Mouse (Mus musculus): ENCODE measurements around the gene Nav2. TPM values are rescaled to one million over a fixed set of nuclear protein-coding genes. Genes with fewer than 3 reads are reported as not detected.
A peak's percentile ranks its signal among the peaks of the same experiment; 100 is the strongest.

Nav2 gene
- polyA plus RNA-seq, 1 experiment from 2014 or later = 6.0 TPM

GRCm38 (mm10) chr7:49183696-49184095 lies 275.2 kb downstream of the Nav2 start:
- Histone ChIP-seq H3K4me1 (replicated peaks; ENCODE audit: control insufficient read depth, insufficient read depth) (no peaks in the 10 kb centered on the region), H3K27ac (replicated peaks) (no peak overlapping the region), H3K4me3 (ENCODE audit: low read depth, low read length) (no peak overlapping the region), H3K9me3 (ENCODE audit: control insufficient read depth, low read length) (no peaks in the 10 kb centered on the region), H3K36me3 (ENCODE audit: control insufficient read depth, insufficient read depth, low read length) (no peaks in the 10 kb centered on the region), H3K27me3 (ENCODE audit: control insufficient read depth, insufficient read depth, low read length) (no peaks in the 10 kb centered on the region), H3K9ac (ENCODE audit: low read length) (no peak overlapping the region), H3K4me2 (replicated peaks; ENCODE audit: low read depth) (no peak overlapping the region)
- no peak for DNase-seq (ENCODE audit: low spot score)
- WGBS = 62% methylated on average over 5 of the region's 5 CpGs
- no peak for ATAC-seq (ENCODE audit: low FRiP score, low TSS enrichment)
- TF ChIP-seq CTCF (IDR thresholded peaks at IDR 0.05; ENCODE audit: low read depth) = no peak
- TF ChIP-seq EP300 (optimal IDR thresholded peaks at IDR 0.05) = no peak

DNA sequence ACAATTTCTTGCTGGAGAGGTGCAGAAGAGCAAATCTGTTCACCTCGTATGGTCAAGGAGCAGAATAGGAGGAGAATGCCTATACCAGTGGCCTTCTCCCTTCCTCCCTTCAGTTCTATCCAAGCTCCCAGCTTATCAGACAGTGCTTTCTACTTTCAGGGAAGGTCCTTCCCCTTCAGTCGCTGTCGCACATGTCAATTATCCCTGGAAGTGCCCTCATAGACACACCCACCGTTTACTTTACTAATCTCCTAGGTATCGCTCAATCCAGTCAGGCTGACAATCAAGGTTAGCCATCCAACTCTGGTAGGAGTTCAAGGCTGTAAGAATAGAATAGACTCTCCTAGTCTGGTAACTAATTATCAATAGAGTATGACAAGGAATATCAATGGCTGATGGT lies 277.5 kb downstream of the Nav2 start:
- no peaks in the 10 kb centered on the region for H3K9me3 ChIP-seq (ENCODE audit: control insufficient read depth, low read length)
- TF ChIP-seq CTCF (IDR thresholded peaks at IDR 0.05; ENCODE audit: low read depth) = no peak
- no peak for TF ChIP-seq EP300 (optimal IDR thresholded peaks at IDR 0.05)
- H3K36me3 ChIP-seq (ENCODE audit: control insufficient read depth, insufficient read depth, low read length) = no peaks in the 10 kb centered on the region
- no peak overlapping the region for H3K4me2 ChIP-seq (replicated peaks; ENCODE audit: low read depth)
- DNase-seq (ENCODE audit: low spot score) (no peak), ATAC-seq (ENCODE audit: low FRiP score, low TSS enrichment) (no peak)
- H3K4me1 ChIP-seq (replicated peaks; ENCODE audit: control insufficient read depth, insufficient read depth) = no peaks in the 10 kb centered on the region
- H3K27me3 ChIP-seq (ENCODE audit: control insufficient read depth, insufficient read depth, low read length) = no peaks in the 10 kb centered on the region
- H3K4me3 ChIP-seq (ENCODE audit: low read depth, low read length) = no peak overlapping the region
- H3K9ac ChIP-seq (ENCODE audit: low read length) = no peak overlapping the region
- H3K27ac ChIP-seq (replicated peaks) = no peak overlapping the region
- 50% methylated on average over 5 of the region's 5 CpGs for WGBS

DNA sequence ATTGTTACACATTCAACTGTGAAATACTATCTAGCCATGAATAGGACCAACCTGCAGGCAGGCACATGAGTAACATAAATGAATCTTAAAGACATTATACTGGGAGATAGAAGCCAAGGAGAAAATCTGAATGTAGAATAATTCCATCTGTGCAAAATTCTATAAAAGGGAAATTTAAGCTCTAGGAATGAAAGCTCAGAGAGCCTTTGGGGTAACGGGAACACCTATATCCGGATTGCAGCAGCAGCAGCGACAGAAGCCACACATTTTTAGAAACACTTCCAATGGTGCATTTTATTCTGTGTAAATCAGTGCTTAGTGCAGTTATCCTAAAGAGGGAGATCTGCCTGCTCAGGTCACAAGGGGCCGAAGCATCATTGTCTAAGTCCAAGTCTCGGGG lies 280.8 kb downstream of the Nav2 start:
- H3K4me2 ChIP-seq (replicated peaks; ENCODE audit: low read depth) = no peak overlapping the region
- no peaks in the 10 kb centered on the region for H3K9me3 ChIP-seq (ENCODE audit: control insufficient read depth, low read length)
- WGBS = 84% methylated on average over 5 of the region's 5 CpGs
- H3K36me3 ChIP-seq (ENCODE audit: control insufficient read depth, insufficient read depth, low read length) = no peaks in the 10 kb centered on the region
- ATAC-seq (ENCODE audit: low FRiP score, low TSS enrichment) (no peak), DNase-seq (ENCODE audit: low spot score) (no peak)
- H3K27me3 ChIP-seq (ENCODE audit: control insufficient read depth, insufficient read depth, low read length) = no peaks in the 10 kb centered on the region
- H3K4me1 ChIP-seq (replicated peaks; ENCODE audit: control insufficient read depth, insufficient read depth) = no peaks in the 10 kb centered on the region
- H3K27ac ChIP-seq (replicated peaks) = no peak overlapping the region
- no peak for TF ChIP-seq EP300 (optimal IDR thresholded peaks at IDR 0.05)
- no peak for TF ChIP-seq CTCF (IDR thresholded peaks at IDR 0.05; ENCODE audit: low read depth)
- H3K9ac ChIP-seq (ENCODE audit: low read length) = no peak overlapping the region
- H3K4me3 ChIP-seq (ENCODE audit: low read depth, low read length) = no peak overlapping the region

GRCm38 (mm10) chr7:49190231-49190985 lies 281.9 kb downstream of the Nav2 start:
- WGBS = 63% methylated on average over 4 of the region's 4 CpGs
- no peak overlapping the region for H3K4me2 ChIP-seq (replicated peaks; ENCODE audit: low read depth)
- H3K4me3 ChIP-seq (ENCODE audit: low read depth, low read length) = no peak overlapping the region
- H3K9me3 ChIP-seq (ENCODE audit: control insufficient read depth, low read length) = no peaks in the 10 kb centered on the region
- TF ChIP-seq EP300 (optimal IDR thresholded peaks at IDR 0.05) (no peak), CTCF (IDR thresholded peaks at IDR 0.05; ENCODE audit: low read depth) (no peak)
- H3K4me1 ChIP-seq (replicated peaks; ENCODE audit: control insufficient read depth, insufficient read depth) = no peaks in the 10 kb centered on the region
- no peak for ATAC-seq (ENCODE audit: low FRiP score, low TSS enrichment)
- H3K27ac ChIP-seq (replicated peaks) = no peak overlapping the region
- no peak overlapping the region for H3K9ac ChIP-seq (ENCODE audit: low read length)
- no peak for DNase-seq (ENCODE audit: low spot score)
- H3K36me3 ChIP-seq (ENCODE audit: control insufficient read depth, insufficient read depth, low read length) = no peaks in the 10 kb centered on the region
- H3K27me3 ChIP-seq (ENCODE audit: control insufficient read depth, insufficient read depth, low read length) = no peaks in the 10 kb centered on the region

- Histone ChIP-seq H3K9ac (ENCODE audit: low read length) (no peak overlapping the region), H3K27ac (replicated peaks) (peak overlapping the region; percentile 41; the same call in 1 of the 2 replicates), H3K4me2 (replicated peaks; ENCODE audit: low read depth) (no peak overlapping the region), H3K4me3 (ENCODE audit: low read depth, low read length) (no peak overlapping the region), H3K36me3 (ENCODE audit: control insufficient read depth, insufficient read depth, low read length) (no peaks in the 10 kb centered on the region), H3K9me3 (ENCODE audit: control insufficient read depth, low read length) (no peaks in the 10 kb centered on the region), H3K4me1 (replicated peaks; ENCODE audit: control insufficient read depth, insufficient read depth) (no peaks in the 10 kb centered on the region; the same call in 1 of the 2 replicates), H3K27me3 (ENCODE audit: control insufficient read depth, insufficient read depth, low read length) (no peaks in the 10 kb centered on the region)
- WGBS = 52% methylated on average over 7 of the region's 7 CpGs
- DNase-seq (ENCODE audit: low spot score) (no peak), ATAC-seq (ENCODE audit: low FRiP score, low TSS enrichment) (no peak)
- no peak for TF ChIP-seq CTCF (IDR thresholded peaks at IDR 0.05; ENCODE audit: low read depth)
- no peak for TF ChIP-seq EP300 (optimal IDR thresholded peaks at IDR 0.05)
These were observed 282.7 kb downstream of the Nav2 start for GRCm38 (mm10) chr7:49191081-49191678.

DNA sequence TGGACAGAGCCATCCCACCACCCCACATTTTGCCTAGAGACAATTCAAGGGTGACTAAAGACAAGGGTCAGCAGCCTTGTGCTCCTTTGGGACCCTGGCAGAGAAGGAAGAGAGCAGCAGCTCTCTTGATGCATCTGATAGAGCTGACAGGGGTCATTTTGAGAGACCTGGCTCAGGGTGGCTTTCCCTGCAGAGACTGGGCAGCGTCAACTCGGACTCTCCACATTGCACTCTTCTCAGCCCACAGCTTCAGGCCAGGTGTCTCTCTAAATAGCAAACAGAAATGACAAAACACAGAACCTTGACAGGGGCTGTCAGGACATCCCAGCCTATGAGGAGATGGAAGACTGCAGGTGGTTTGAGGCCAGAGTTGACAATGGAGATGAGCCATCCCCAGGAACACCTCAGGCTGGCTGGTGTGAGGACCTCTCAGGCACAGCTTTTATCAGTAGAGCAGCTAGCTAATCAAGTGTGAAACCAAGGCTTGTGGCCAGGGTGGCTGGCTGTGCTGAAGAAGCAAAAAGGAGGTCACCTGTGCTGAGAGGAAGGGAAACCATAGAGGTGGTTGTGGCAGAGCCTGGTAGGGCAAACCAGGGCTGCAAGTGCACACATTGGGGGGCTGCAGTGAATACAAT lies 283.7 kb downstream of the Nav2 start:
- H3K9ac ChIP-seq (ENCODE audit: low read length) = no peak overlapping the region
- TF ChIP-seq CTCF (IDR thresholded peaks at IDR 0.05; ENCODE audit: low read depth) = no peak
- H3K27me3 ChIP-seq (ENCODE audit: control insufficient read depth, insufficient read depth, low read length) = no peaks in the 10 kb centered on the region
- H3K4me1 ChIP-seq (replicated peaks; ENCODE audit: control insufficient read depth, insufficient read depth) = no peaks in the 10 kb centered on the region; the same call in 1 of the 2 replicates
- no peaks in the 10 kb centered on the region for H3K36me3 ChIP-seq (ENCODE audit: control insufficient read depth, insufficient read depth, low read length)
- WGBS = 54% methylated on average over 2 of the region's 2 CpGs
- H3K27ac ChIP-seq (replicated peaks) = no peak overlapping the region
- H3K4me2 ChIP-seq (replicated peaks; ENCODE audit: low read depth) = no peak overlapping the region
- no peak for ATAC-seq (ENCODE audit: low FRiP score, low TSS enrichment)
- no peaks in the 10 kb centered on the region for H3K9me3 ChIP-seq (ENCODE audit: control insufficient read depth, low read length)
- DNase-seq (ENCODE audit: low spot score) = no peak
- no peak overlapping the region for H3K4me3 ChIP-seq (ENCODE audit: low read depth, low read length)
